Mouse (Mus musculus): ENCODE results near the gene Amdhd2.
"Not testable (repeated sequence)": the region's sequence is repeated elsewhere in the genome, so short reads cannot be mapped to it uniquely, and the experiment has no call there.

Gene Amdhd2

GRCm38 (mm10) chr17:24155742-24156141, 7.8 kb downstream of the Amdhd2 start:
- no peak for DNase-seq

- no peak for DNase-seq
These were observed 9.1 kb downstream of the Amdhd2 start for GRCm38 (mm10) chr17:24154463-24154862.

GRCm38 (mm10) chr17:24151890-24152563, 11.5 kb downstream of the Amdhd2 start:
- peak; percentile 77 for DNase-seq

GRCm38 (mm10) chr17:24151382-24151781, 12.2 kb downstream of the Amdhd2 start:
- DNase-seq = no peak

- DNase-seq = no peak
These were observed 12.7 kb downstream of the Amdhd2 start, which contains the start of gene Pdpk1 for GRCm38 (mm10) chr17:24150824-24151223. Pdpk1 (minus strand) TSS chr17:24150924.

GRCm38 (mm10) chr17:24149421-24149820, 14.1 kb downstream of the Amdhd2 start:
- no peak for DNase-seq

GRCm38 (mm10) chr17:24142897-24143296, 20.7 kb downstream of the Amdhd2 start:
- no peak for DNase-seq

- DNase-seq = peak; percentile 97
These were observed 22.1 kb downstream of the Amdhd2 start for GRCm38 (mm10) chr17:24141425-24141920.

- no peak for DNase-seq
These were observed 22.6 kb downstream of the Amdhd2 start for GRCm38 (mm10) chr17:24140845-24141424.

- no peak for DNase-seq
These were observed 23.6 kb downstream of the Amdhd2 start for GRCm38 (mm10) chr17:24139968-24140367.

- no peak for DNase-seq
These were observed 24.3 kb downstream of the Amdhd2 start for GRCm38 (mm10) chr17:24139256-24139655.

- no peak for DNase-seq
These were observed 26.2 kb downstream of the Amdhd2 start for GRCm38 (mm10) chr17:24137226-24137880.

GRCm38 (mm10) chr17:24134062-24134461, 29.5 kb downstream of the Amdhd2 start:
- no peak for DNase-seq

GRCm38 (mm10) chr17:24132919-24133318, 30.6 kb downstream of the Amdhd2 start:
- not testable (repeated sequence) for DNase-seq

- no peak for DNase-seq
These were observed 32.0 kb downstream of the Amdhd2 start for GRCm38 (mm10) chr17:24131570-24131969.

- DNase-seq = not testable (repeated sequence)
These were observed 34.3 kb downstream of the Amdhd2 start for GRCm38 (mm10) chr17:24129246-24129645.

- no peak for DNase-seq
These were observed 36.0 kb downstream of the Amdhd2 start for GRCm38 (mm10) chr17:24127592-24127991.

- no peak for DNase-seq
These were observed 36.8 kb downstream of the Amdhd2 start for GRCm38 (mm10) chr17:24126801-24127200.

GRCm38 (mm10) chr17:24119446-24119845, 44.1 kb downstream of the Amdhd2 start:
- no peak for DNase-seq

- peak; percentile 38 for DNase-seq
These were observed 50.5 kb downstream of the Amdhd2 start for GRCm38 (mm10) chr17:24113031-24113430.

GRCm38 (mm10) chr17:24111256-24111655, 52.3 kb downstream of the Amdhd2 start:
- no peak for DNase-seq

GRCm38 (mm10) chr17:24108896-24109295, 54.7 kb downstream of the Amdhd2 start:
- peak; percentile 48 for DNase-seq
